ENCODE assay signal across 10 mouse cellular contexts in the genomic region with DNA sequence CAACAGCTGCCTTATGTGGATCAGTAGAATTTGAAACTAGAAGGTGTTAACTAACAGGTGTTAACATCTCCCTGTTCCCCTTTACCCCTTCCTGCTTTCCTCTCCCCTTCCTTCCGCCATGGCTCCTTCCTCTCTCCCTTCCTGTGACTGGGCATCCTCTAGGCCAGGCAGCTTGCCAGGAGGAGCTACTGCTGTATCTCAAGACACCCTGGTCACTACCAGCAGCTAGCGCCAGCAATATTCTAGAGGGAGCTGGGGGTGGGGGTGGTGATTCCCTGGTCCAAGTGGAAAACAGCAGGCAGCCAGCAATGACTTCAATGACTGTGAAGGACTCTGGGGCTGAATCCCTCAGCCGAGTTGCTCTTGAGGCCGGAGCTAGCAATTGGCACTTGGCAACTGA. TPM values are rescaled to one million over a fixed set of nuclear protein-coding genes. Genes with fewer than 3 reads are reported as not detected.
DNase-seq lines count a peak whose midpoint lies in the region; ATAC-seq and TF ChIP-seq lines count a peak whose summit lies in the region.
"Had no signal": no experiment of that assay in that cellular context is flagged by ENCODE, and none has a peak within 500 bp of the region (broad histone marks: within the 10 kb centered on the region; RNA-seq: fewer than 3 reads in every experiment).

No protein-coding gene starts in this region.

- no peak for ATAC-seq in embryonic facial prominence, embryonic 15.5 days (ENCODE audit: insufficient number of reproducible peaks, low FRiP score, low TSS enrichment, low read depth)
- no peak for ATAC-seq in liver, embryonic 11.5 days (replicated peaks; ENCODE audit: low FRiP score)
- ATAC-seq: intestine, embryonic 16.5 days had no signal

- H3K36me3 ChIP-seq in embryonic facial prominence, embryonic 15.5 days, result no peaks in the 10 kb centered on the region
- H3K36me3 ChIP-seq in liver, embryonic 11.5 days (ENCODE audit: control insufficient read depth, insufficient read depth, low read length), result no peaks in the 10 kb centered on the region
- H3K36me3 ChIP-seq: hindbrain, embryonic 10.5 days had no signal

- no peak overlapping the region for H3K4me3 ChIP-seq in lung, adult 2 months (replicated peaks; ENCODE audit: extremely low read depth, low read depth, low read length)
- no peak overlapping the region for H3K4me3 ChIP-seq in embryonic facial prominence, embryonic 15.5 days (replicated peaks)
- no peak overlapping the region for H3K4me3 ChIP-seq in liver, embryonic 11.5 days (ENCODE audit: low read depth, low read length)
- H3K4me3 ChIP-seq: hindbrain, embryonic 10.5 days had no signal

- H3K9me3 ChIP-seq in embryonic facial prominence, embryonic 15.5 days (replicated peaks), result no peaks in the 10 kb centered on the region
- H3K9me3 ChIP-seq in liver, embryonic 11.5 days (ENCODE audit: control insufficient read depth, low read length), result no peaks in the 10 kb centered on the region
- H3K9me3 ChIP-seq: hindbrain, embryonic 10.5 days had no signal

- WGBS in lung, adult 2 months, result 37% methylated on average over 4 of the region's 4 CpGs
- 70% methylated on average over 4 of the region's 4 CpGs for WGBS in embryonic facial prominence, embryonic 15.5 days
- 71% methylated on average over 4 of the region's 4 CpGs for WGBS in liver, embryonic 11.5 days

- no peaks in the 10 kb centered on the region for H3K4me1 ChIP-seq in lung, adult 2 months (ENCODE audit: control insufficient read depth, insufficient read depth, low read length)
- peaks cover 33% of the 10 kb centered on the region for H3K4me1 ChIP-seq in embryonic facial prominence, embryonic 15.5 days
- H3K4me1 ChIP-seq in liver, embryonic 11.5 days (replicated peaks; ENCODE audit: control insufficient read depth, insufficient read depth, low read length), result no peaks in the 10 kb centered on the region

- TF ChIP-seq CTCF in lung, adult 2 months (IDR thresholded peaks at IDR 0.05; ENCODE audit: insufficient read depth, low read length), result no peak

- H3K4me2 ChIP-seq in embryonic facial prominence, embryonic 15.5 days (replicated peaks), result no peak overlapping the region
- no peak overlapping the region for H3K4me2 ChIP-seq in liver, embryonic 11.5 days

- peak; percentile 95 for DNase-seq in heart, adult 11 months
- no peak for DNase-seq in heart, postnatal 25 days (ENCODE audit: low spot score)
- DNase-seq in lung, postnatal 10 days, result peak; percentile 47
- no peak for DNase-seq in lung, adult 2 months
- DNase-seq in skeletal muscle tissue, adult 2 months (ENCODE audit: low read depth, low spot score), result peak; percentile 38
- no peak for DNase-seq in liver, embryonic 11.5 days (ENCODE audit: low spot score)

- no peaks in the 10 kb centered on the region for H3K27me3 ChIP-seq in embryonic facial prominence, embryonic 15.5 days
- no peaks in the 10 kb centered on the region for H3K27me3 ChIP-seq in liver, embryonic 11.5 days (replicated peaks; ENCODE audit: control insufficient read depth, insufficient read depth, low read length)

- peak overlapping the region; percentile 74; the same call in 1 of the 2 replicates for H3K27ac ChIP-seq in embryonic facial prominence, embryonic 15.5 days (replicated peaks)
- no peak overlapping the region for H3K27ac ChIP-seq in liver, embryonic 11.5 days (ENCODE audit: low read depth, low read length)
- H3K27ac ChIP-seq: hindbrain, embryonic 10.5 days had no signal

- no peak for TF ChIP-seq POLR2A in lung, adult 2 months (IDR thresholded peaks at IDR 0.05; ENCODE audit: borderline replicate concordance, extremely low read depth, low read depth, low read length)

- no peak overlapping the region for H3K9ac ChIP-seq in embryonic facial prominence, embryonic 15.5 days
- no peak overlapping the region for H3K9ac ChIP-seq in liver, embryonic 11.5 days (ENCODE audit: low read depth, low read length)

- intact Hi-C loops in heart, postnatal 25 days (cut with DNase I), result no loop called here

RNA-seq across cellular contexts. Expression of a gene that starts 38.2 kb away (rescaled TPM):
- 1 to 10 TPM; 1.2 TPM for total RNA-seq in heart, postnatal 25 days (2021)
- 12.1 and 14.2 TPM in 2 replicates for polyA plus RNA-seq in lung, adult 2 months (2012; rRNA removed)
- polyA plus RNA-seq in embryonic facial prominence, embryonic 15.5 days (2015; fragmentation: Nextera tagmentation; extraction: Ambion mirVana), result 40.2 and 42.1 TPM in 2 replicates
- 0.81 and 1.4 TPM in 2 replicates for polyA plus RNA-seq in liver, embryonic 11.5 days (2014; fragmentation: Nextera tagmentation; extraction: Ambion mirVana)
- total RNA-seq: common myeloid progenitor, adult 5-6 weeks had no signal

RNA-seq across cellular contexts. Expression of a gene that starts 51.9 kb away (rescaled TPM):
- under 1 TPM; 0.17 to 0.39 TPM for total RNA-seq in heart, postnatal 25 days (2021)
- polyA plus RNA-seq in lung, adult 2 months (2012; rRNA removed), result 0.26 and 0.34 TPM in 2 replicates
- 26.2 and 28.2 TPM in 2 replicates for polyA plus RNA-seq in embryonic facial prominence, embryonic 15.5 days (2015; fragmentation: Nextera tagmentation; extraction: Ambion mirVana)
- 60.4 and 61.5 TPM in 2 replicates for polyA plus RNA-seq in liver, embryonic 11.5 days (2014; fragmentation: Nextera tagmentation; extraction: Ambion mirVana)

RNA-seq across cellular contexts. Expression of a gene that starts 52.0 kb away (rescaled TPM):
- total RNA-seq in heart, postnatal 25 days (2021), result 10 to 100 TPM; 22.9 to 23.9 TPM
- 24.3 and 36.3 TPM in 2 replicates for polyA plus RNA-seq in lung, adult 2 months (2012; rRNA removed)
- polyA plus RNA-seq in embryonic facial prominence, embryonic 15.5 days (2015; fragmentation: Nextera tagmentation; extraction: Ambion mirVana), result 48.2 and 53.4 TPM in 2 replicates
- 32.4 and 33.5 TPM in 2 replicates for polyA plus RNA-seq in liver, embryonic 11.5 days (2014; fragmentation: Nextera tagmentation; extraction: Ambion mirVana)

Comparison
In these comparisons a context has a peak if more than half of its experiments do, and no peak if none do; other contexts are left out.
1. DNase-seq: peak in heart, adult 11 months (single experiment), lung, postnatal 10 days (single experiment) and skeletal muscle tissue, adult 2 months (single experiment); none in heart, postnatal 25 days (single experiment), lung, adult 2 months (single experiment) and liver, embryonic 11.5 days (single experiment).
2. RNA of a gene that starts 51.9 kb away (polyA plus RNA-seq): 60.4 to 61.5 TPM in liver, embryonic 11.5 days and 26.2 to 28.2 TPM in embryonic facial prominence, embryonic 15.5 days; 0.26 to 0.34 TPM in lung, adult 2 months; every median in the first group is over 10 times any median in the second.